Mouse (Mus musculus): ENCODE data around the gene Itpr1. TPM values are rescaled to one million over a fixed set of nuclear protein-coding genes. Genes with fewer than 3 reads are reported as not detected.

The Itpr1 gene
- 2.9 and 4.8 TPM in 2 replicates for polyA plus RNA-seq (2015; fragmentation: Nextera tagmentation; extraction: Ambion mirVana)

DNA sequence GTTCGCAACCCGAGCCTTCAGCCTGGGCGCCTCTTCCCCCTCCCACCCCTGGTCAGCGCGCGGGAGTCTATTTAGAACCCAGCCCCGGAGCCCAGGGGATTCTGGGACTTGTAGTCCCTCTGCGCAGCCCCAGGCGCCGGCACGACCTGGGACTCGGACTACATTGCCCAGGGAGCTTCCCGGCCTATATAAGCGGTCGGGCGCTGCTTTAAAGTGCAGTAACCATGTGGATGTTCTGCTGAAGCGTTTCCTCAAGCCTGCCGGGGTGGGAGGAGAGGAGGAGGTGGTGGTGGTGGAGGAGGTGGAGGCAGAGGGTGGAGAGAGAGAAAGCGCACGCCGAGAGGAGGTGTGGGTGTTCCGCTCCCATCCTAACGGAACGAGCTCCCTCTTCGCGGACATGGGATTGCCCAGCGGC lies at the start of gene Itpr1:
TSS of gene Itpr1 (plus strand) at position 216 of the 415 bp plus-strand sequence.
- H3K27ac ChIP-seq: no peak within 1 kb of the TSS
- no peaks in the 10 kb centered on the region for H3K9me3 ChIP-seq
- H3K9ac ChIP-seq (replicated peaks): peak within 1 kb of the TSS; percentile 73
- peaks cover 20% of the 10 kb centered on the region for H3K4me1 ChIP-seq (replicated peaks)
- 1% methylated on average over 27 of the region's 27 CpGs for WGBS
- H3K36me3 ChIP-seq: no peaks in the 10 kb centered on the region
- ATAC-seq: peak; percentile 100
- peak within 1 kb of the TSS; percentile 71 for H3K4me3 ChIP-seq (replicated peaks)
- peaks cover 8% of the 10 kb centered on the region; the same call in 1 of the 2 replicates for H3K27me3 ChIP-seq
- peak within 1 kb of the TSS; percentile 92 for H3K4me2 ChIP-seq (replicated peaks)

DNA sequence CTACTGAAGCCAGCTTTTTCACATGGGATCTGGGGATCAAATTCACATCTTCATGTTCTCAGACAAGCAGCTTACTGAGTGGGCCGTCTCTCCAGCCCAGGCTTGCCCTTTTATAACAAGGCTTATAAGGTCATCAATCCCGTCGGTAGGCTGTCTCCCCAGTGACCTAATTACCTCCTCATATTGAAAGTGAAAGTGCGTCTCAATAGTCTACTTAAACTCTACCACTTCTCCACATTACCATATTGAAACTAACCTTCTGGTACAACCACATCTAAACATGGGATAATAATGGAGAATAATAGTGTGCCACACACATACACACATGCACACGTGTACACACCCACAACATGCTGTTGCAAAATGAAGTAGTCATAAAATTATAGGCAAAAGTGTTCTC lies 48.0 kb upstream of the Itpr1 start:
- Histone ChIP-seq H3K9ac (replicated peaks) (no peak overlapping the region), H3K4me3 (replicated peaks) (no peak overlapping the region), H3K27me3 (no peaks in the 10 kb centered on the region), H3K9me3 (no peaks in the 10 kb centered on the region), H3K4me2 (replicated peaks) (no peak overlapping the region), H3K27ac (no peak overlapping the region), H3K4me1 (replicated peaks) (no peaks in the 10 kb centered on the region), H3K36me3 (no peaks in the 10 kb centered on the region)
- ATAC-seq: no peak
- WGBS: 62% methylated on average over 5 of the region's 5 CpGs

DNA sequence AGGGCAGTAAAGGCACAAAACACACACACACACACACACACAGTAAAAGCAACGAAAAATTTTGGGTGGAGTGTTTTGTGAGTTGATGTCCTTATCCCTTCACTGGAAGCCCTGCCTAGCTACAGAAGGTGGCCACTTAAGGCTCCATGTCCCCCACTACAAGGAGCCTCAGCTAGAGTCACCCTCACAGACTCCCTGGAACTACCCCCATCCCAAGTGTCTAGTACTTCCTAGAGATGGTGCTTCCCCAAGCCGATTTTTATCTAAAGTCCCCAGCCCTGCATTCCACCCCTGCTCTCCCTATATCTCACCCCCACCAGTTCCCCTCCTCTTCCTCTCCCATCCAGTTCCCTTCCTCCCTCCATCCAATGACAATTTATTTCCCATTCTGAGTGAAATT lies 47.3 kb upstream of the Itpr1 start:
- ATAC-seq: no peak
- H3K4me1 ChIP-seq (replicated peaks): no peaks in the 10 kb centered on the region
- no peaks in the 10 kb centered on the region for H3K27me3 ChIP-seq
- H3K9ac ChIP-seq (replicated peaks): no peak overlapping the region
- no peaks in the 10 kb centered on the region for H3K9me3 ChIP-seq
- H3K27ac ChIP-seq: no peak overlapping the region
- H3K4me2 ChIP-seq (replicated peaks): no peak overlapping the region
- H3K4me3 ChIP-seq (replicated peaks): no peak overlapping the region
- 91% methylated on average over 2 of the region's 2 CpGs for WGBS
- no peaks in the 10 kb centered on the region for H3K36me3 ChIP-seq

DNA sequence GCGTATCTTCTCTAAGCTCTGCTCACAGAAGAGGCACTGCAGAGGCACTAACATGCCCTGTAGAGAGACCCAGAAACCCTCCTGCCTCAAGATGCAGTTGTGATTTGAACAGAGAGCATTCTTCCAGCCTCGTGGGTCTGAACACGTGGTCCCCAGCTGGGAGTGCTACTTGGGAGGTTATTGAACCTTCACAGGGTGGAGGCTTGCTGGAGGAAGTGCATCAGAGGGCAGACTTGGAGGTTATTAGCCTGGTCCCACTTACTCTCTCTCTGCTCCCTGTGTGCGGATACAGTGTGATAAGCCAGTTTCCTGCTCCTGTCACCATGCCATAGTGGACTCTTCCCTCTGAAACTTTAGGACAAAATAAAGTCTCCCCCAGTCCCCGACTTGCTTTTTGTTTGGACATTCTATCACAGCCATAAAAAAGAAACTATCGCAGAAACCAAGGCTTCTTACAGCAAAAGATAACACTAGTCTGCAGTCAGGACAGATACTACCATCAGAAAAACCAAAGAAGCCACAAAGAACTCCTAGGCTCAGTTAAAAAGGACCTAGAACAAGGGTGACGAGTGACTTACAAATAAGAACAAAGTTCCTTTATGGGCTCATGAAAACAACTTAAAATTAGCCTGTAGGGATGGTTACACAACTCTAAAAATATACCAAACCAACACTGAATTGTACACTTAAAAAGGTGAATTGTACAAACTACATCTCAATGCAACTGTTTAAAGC lies 44.8 kb upstream of the Itpr1 start:
- Histone ChIP-seq H3K4me3 (replicated peaks) (no peak overlapping the region), H3K27me3 (no peaks in the 10 kb centered on the region)
- 85% methylated on average over 7 of the region's 7 CpGs for WGBS

DNA sequence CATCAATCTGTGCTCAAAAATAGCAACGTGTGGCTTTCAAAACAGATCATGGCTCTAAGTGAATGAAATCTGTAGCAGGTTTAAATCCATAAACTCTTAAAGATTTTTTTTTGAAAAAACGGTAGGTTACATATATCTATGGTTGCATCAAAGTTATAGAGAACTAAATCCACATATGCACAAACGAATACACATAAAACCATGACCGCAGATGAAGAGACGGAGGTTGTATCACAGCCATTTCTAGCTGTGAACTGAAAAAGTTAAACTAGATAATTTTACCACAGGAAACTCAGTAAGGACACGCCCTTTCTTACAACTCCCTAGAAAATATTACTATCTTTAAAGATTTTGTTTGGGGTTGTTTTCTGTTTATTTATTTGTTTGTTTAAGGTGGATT lies 44.2 kb upstream of the Itpr1 start:
- ATAC-seq: no peak
- Histone ChIP-seq H3K9ac (replicated peaks) (no peak overlapping the region), H3K4me1 (replicated peaks) (no peaks in the 10 kb centered on the region), H3K36me3 (peaks cover 20% of the 10 kb centered on the region), H3K9me3 (no peaks in the 10 kb centered on the region), H3K27ac (no peak overlapping the region), H3K4me2 (replicated peaks) (no peak overlapping the region), H3K4me3 (replicated peaks) (no peak overlapping the region), H3K27me3 (no peaks in the 10 kb centered on the region)
- WGBS: 92% methylated on average over 6 of the region's 6 CpGs

More for the DNA sequence above, 44.8 kb upstream of the Itpr1 start:
- Histone ChIP-seq H3K36me3 (peaks cover 15% of the 10 kb centered on the region), H3K27ac (no peak overlapping the region), H3K4me2 (replicated peaks) (no peak overlapping the region), H3K9ac (replicated peaks) (no peak overlapping the region), H3K4me1 (replicated peaks) (no peaks in the 10 kb centered on the region), H3K9me3 (no peaks in the 10 kb centered on the region)
- no peak for ATAC-seq

DNA sequence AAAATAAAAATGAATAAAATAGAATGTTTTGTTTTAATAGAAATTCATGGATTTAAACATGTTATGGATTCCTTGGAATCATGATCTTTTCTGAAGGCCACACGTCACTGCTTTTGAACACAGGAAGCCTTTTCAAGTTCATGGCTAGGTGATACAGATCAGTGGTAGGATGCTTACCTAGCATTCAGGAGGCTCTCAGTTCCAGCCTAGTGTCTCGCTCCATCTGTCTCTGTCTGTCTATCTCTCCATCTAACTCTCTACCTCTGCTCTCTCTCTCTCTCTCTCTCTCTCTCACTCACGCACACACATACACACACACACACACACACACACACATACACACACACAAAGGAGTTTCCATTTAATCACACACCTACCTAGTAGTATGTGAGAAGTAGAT lies 43.4 kb upstream of the Itpr1 start:
- H3K4me2 ChIP-seq (replicated peaks): no peak overlapping the region
- H3K27me3 ChIP-seq: no peaks in the 10 kb centered on the region
- H3K9ac ChIP-seq (replicated peaks): no peak overlapping the region
- H3K27ac ChIP-seq: no peak overlapping the region
- no peaks in the 10 kb centered on the region for H3K4me1 ChIP-seq (replicated peaks)
- 96% methylated on average over 3 of the region's 3 CpGs for WGBS
- H3K36me3 ChIP-seq: peaks cover 27% of the 10 kb centered on the region
- ATAC-seq: no peak
- no peak overlapping the region for H3K4me3 ChIP-seq (replicated peaks)
- H3K9me3 ChIP-seq: no peaks in the 10 kb centered on the region

DNA sequence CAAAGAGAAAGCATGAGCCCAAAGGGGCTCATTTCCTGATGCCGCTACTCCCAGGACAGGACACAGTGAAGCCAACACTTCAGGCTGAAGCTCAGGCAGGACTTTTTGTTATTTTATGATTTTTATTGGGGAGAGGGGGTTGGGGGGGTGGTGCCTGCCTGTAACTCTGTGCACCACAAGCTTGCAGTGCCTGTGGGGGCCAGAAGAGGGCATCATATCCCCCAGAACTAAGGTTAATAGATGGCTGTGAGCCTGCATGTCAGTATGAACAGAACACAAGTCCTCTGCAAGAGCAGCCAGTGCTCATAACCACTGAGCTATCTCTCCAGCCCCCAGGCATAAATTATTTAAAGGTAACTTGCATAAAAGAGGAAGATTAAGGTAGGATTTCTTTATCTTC lies 40.7 kb upstream of the Itpr1 start:
- Histone ChIP-seq H3K4me3 (replicated peaks) (no peak overlapping the region), H3K9ac (replicated peaks) (no peak overlapping the region), H3K27me3 (no peaks in the 10 kb centered on the region), H3K4me2 (replicated peaks) (no peak overlapping the region), H3K9me3 (no peaks in the 10 kb centered on the region), H3K27ac (no peak overlapping the region), H3K4me1 (replicated peaks) (no peaks in the 10 kb centered on the region), H3K36me3 (peaks cover 38% of the 10 kb centered on the region)
- ATAC-seq: no peak
- WGBS: 94% methylated on average over 1 of the region's 1 CpGs

DNA sequence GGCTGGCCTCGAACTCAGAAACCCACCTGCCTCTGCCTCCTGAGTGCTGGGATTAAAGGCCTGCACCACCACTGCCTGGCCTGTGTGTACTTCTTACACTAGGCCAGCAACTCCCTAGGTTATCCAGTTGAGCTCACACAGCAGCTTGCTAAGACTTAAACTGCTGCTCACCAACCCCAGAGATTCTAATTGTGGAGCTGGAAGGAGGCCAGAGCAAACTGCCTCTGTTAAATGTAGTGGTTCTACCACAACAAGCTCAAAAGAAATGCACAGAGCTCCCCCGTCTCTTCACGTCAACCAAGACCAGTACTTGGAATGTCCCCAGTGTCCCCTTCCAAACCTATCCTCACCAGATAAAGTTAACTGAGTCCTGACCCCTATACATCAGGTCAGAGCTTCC lies 38.7 kb upstream of the Itpr1 start:
- H3K27ac ChIP-seq: no peak overlapping the region
- WGBS: 96% methylated on average over 3 of the region's 3 CpGs
- no peak overlapping the region for H3K4me3 ChIP-seq (replicated peaks)
- H3K9ac ChIP-seq (replicated peaks): no peak overlapping the region
- ATAC-seq: no peak
- no peak overlapping the region for H3K4me2 ChIP-seq (replicated peaks)
- H3K4me1 ChIP-seq (replicated peaks): no peaks in the 10 kb centered on the region
- no peaks in the 10 kb centered on the region for H3K27me3 ChIP-seq
- no peaks in the 10 kb centered on the region for H3K9me3 ChIP-seq
- peaks cover 38% of the 10 kb centered on the region for H3K36me3 ChIP-seq

DNA sequence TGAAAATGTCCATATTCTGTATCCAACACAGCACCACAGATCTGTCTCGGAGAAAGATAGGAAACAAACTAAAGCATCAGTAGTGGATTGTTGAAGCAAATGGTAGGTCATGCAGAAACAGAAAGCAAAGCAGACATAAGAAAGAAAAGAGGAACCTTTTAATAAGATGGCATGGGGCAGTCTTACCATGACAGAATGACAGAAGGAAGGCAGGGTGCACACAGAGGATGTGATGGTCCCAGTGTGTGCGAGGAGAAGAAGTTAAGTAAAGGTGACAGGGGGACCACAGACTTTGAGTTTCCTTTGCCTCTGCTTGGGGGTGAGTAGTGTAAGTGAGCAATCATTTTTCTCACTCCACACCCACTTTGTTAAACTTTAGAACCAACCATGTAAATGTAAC lies 33.8 kb upstream of the Itpr1 start:
- WGBS: 88% methylated on average over 2 of the region's 2 CpGs
- Histone ChIP-seq H3K27ac (no peak overlapping the region), H3K27me3 (no peaks in the 10 kb centered on the region), H3K4me1 (replicated peaks) (peaks cover 2% of the 10 kb centered on the region; the same call in 1 of the 2 replicates), H3K4me2 (replicated peaks) (no peak overlapping the region), H3K4me3 (replicated peaks) (no peak overlapping the region), H3K9ac (replicated peaks) (no peak overlapping the region), H3K36me3 (peaks cover 14% of the 10 kb centered on the region), H3K9me3 (no peaks in the 10 kb centered on the region)
- ATAC-seq: no peak

DNA sequence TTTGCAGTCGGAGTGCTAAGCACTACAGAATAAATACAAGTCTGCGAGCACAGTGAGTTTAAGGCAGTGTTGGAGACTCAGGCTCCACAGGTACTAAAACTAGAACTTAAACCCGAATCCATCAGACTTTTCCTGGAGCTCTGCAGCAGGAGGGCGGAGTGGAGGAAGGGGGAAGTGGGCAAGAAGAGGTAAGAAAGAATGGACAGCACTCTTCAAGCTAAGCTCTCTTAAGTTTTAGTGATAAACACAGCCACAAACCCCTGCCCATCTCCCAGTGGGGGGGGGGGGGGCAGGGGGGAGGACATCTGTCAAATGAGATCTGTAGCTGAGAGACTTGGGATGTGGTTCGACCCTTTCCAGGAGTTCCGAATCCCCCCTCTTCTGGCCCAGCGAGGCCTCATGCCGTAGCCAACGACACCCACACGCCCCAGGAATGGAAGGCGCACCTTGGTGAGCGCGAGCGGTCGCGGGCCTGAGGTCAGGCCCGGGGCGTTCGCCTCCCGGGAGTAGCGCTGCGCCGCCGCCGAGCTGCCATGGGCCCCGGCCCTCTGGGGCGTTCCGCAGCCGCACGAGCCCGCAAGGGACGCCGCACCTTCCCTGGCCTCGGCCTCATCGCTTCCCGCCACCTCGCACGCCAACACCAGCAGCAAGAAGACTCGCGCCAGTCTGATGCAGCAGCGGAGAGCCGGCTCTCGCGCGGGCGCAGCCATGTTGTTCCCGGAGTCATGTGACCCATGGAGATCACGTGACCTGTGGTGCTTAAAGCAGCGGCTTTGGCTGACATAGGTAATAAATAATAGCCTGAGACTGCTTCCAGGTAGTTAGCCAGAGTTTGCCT lies 27.8 kb upstream of the Itpr1 start, which contains the start of gene Sumf1:
TSS of gene Sumf1 (minus strand) at position 736 of the 838 bp plus-strand sequence.
- WGBS: 5% methylated on average over 49 of the region's 49 CpGs
- ATAC-seq: peak; percentile 94

DNA sequence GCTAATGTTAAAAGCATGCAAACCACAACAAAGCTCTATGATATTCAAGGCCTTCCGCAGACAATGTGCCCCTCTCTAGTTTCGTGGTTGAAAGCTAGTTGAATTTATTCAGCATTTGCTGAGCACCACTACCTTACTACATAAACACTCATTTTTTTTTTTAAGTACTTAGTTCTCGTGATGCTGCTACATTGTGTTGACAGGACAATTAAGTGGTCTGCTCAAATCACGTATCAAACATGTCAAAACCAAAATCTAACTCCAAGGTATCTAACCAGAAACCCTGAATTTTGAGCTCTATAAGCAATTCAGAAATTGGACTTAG lies 27.2 kb upstream of the Itpr1 start:
- 17% methylated on average over 4 of the region's 4 CpGs for WGBS
- peak overlapping the region; percentile 88 for H3K4me3 ChIP-seq (replicated peaks)
- no peaks in the 10 kb centered on the region for H3K36me3 ChIP-seq
- no peak overlapping the region for H3K27ac ChIP-seq
- peaks cover 6% of the 10 kb centered on the region for H3K27me3 ChIP-seq
- peak overlapping the region; percentile 81 for H3K9ac ChIP-seq (replicated peaks)
- H3K9me3 ChIP-seq: no peaks in the 10 kb centered on the region
- H3K4me2 ChIP-seq (replicated peaks): peak overlapping the region; percentile 94
- ATAC-seq: no peak; the same call in 1 of the 2 replicates
- peaks cover 11% of the 10 kb centered on the region for H3K4me1 ChIP-seq (replicated peaks)

More for the DNA sequence above, 27.8 kb upstream of the Itpr1 start, which contains the start of gene Sumf1:
- peak within 1 kb of the TSS; percentile 94 for H3K4me2 ChIP-seq (replicated peaks)
- H3K4me1 ChIP-seq (replicated peaks): peaks cover 11% of the 10 kb centered on the region
- H3K4me3 ChIP-seq (replicated peaks): peak within 1 kb of the TSS; percentile 88
- H3K27ac ChIP-seq: 0 out of 2 replicates have a peak within 1 kb of the TSS, but pooled peaks have one; percentile 30
- H3K9ac ChIP-seq (replicated peaks): peak within 1 kb of the TSS; percentile 81
- no peaks in the 10 kb centered on the region for H3K9me3 ChIP-seq
- no peaks in the 10 kb centered on the region for H3K36me3 ChIP-seq
- H3K27me3 ChIP-seq: peaks cover 6% of the 10 kb centered on the region

DNA sequence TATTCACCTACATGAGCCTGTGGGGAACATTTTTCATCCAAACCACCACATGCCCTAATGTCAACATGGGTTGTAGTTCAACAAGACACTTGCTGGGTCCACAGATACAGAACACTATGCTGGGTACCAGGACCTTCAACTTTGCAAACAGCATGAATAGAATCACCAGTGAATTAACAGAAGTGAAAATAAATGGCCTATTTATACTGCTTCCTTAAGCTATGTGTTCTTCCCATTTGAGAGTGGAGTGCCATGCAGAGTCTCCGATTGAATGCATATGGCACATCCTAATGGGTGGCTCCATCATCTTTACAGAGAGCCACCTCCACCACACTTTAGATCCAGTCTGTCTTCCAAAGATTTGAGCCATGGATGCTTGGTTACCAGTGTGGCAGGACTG lies 22.2 kb upstream of the Itpr1 start:
- Histone ChIP-seq H3K27me3 (peaks cover 9% of the 10 kb centered on the region), H3K36me3 (no peaks in the 10 kb centered on the region), H3K9me3 (no peaks in the 10 kb centered on the region), H3K4me2 (replicated peaks) (no peak overlapping the region), H3K4me1 (replicated peaks) (no peaks in the 10 kb centered on the region), H3K4me3 (replicated peaks) (no peak overlapping the region), H3K9ac (replicated peaks) (no peak overlapping the region), H3K27ac (no peak overlapping the region)
- 94% methylated on average over 1 of the region's 1 CpGs for WGBS
- ATAC-seq: no peak

Data from midbrain, embryonic 13.5 days (tissue).